Mouse (Mus musculus) spleen, adult 2 months (tissue): ENCODE results near the gene Klri1. TPM values are rescaled to one million over a fixed set of nuclear protein-coding genes. Genes with fewer than 3 reads are reported as not detected.
A peak's percentile ranks its signal among the peaks of the same experiment; 100 is the strongest.

Experiments used
- DNase-seq, 2 experiments: peaks; one replicate each; pipeline versions ENCODE4 v3.0.0 to v3.0.0-alpha.2; 2012 to 2021; ENCODE audit warnings: low spot score in 2 of 2, low read depth in 1 of 2
- H3K27ac ChIP-seq: fragments of 200-500 bp; 2 replicates; pipeline ENCODE4 v1.5.1; 2012; ENCODE audit warnings: low read length, inconsistent platforms; ENCODE audit not compliant: insufficient read depth
- H3K27me3 ChIP-seq: fragments of 200-500 bp; 2 replicates; pipeline ENCODE4 v1.6.1; 2012; ENCODE audit warnings: mild to moderate bottlenecking, moderate library complexity, low read length, inconsistent platforms; ENCODE audit not compliant: control insufficient read depth, insufficient read depth
- H3K36me3 ChIP-seq: fragments of 200-500 bp; 2 replicates; pipeline ENCODE4 v1.6.1; 2012; ENCODE audit warnings: mild to moderate bottlenecking, low read length, inconsistent platforms; ENCODE audit not compliant: control insufficient read depth, insufficient read depth
- H3K4me1 ChIP-seq: fragments of 200-500 bp; 2 replicates; pipeline ENCODE4 v1.6.1; 2011; ENCODE audit warnings: inconsistent platforms; ENCODE audit not compliant: control insufficient read depth, insufficient read depth, insufficient read length
- H3K4me3 ChIP-seq: fragments of 200-500 bp; 2 replicates; pipeline ENCODE4 v1.5.1; 2011; ENCODE audit warnings: mild to moderate bottlenecking, inconsistent platforms; ENCODE audit not compliant: insufficient read depth, insufficient read length; ENCODE audit errors: extremely low read depth
- CTCF ChIP-seq: fragments of 200-500 bp; IDR thresholded peaks from 2 replicates; pipeline ENCODE4 v1.5.1; 2011; ENCODE audit warnings: mild to moderate bottlenecking, inconsistent platforms; ENCODE audit not compliant: insufficient read depth, insufficient read length, insufficient replicate concordance; ENCODE audit errors: extremely low read depth
- POLR2A ChIP-seq: fragments of 200-500 bp; IDR thresholded peaks from 2 replicates; pipeline ENCODE4 v1.6.1; 2011; ENCODE audit warnings: low read depth, low read length, inconsistent platforms
- WGBS: fragments of 180-500 bp; shearing (Covaris S2); methylation state at CpG from one replicate; pipeline ENCODE4 v1.1.7; 2018; 5-methylcytosine and 5-hydroxymethylcytosine counted together
- polyA plus RNA-seq: library from polyadenylated mRNA; depleted of rRNA; stranded (reverse); fragments of >200 nt; gene quantifications from 2 replicates; pipeline ENCODE4 v1.2.3, GENCODE M21; 2012; rRNA removed

Klri1 gene
- polyA plus RNA-seq, result 0.53 and 0.74 TPM in 2 replicates

DNA sequence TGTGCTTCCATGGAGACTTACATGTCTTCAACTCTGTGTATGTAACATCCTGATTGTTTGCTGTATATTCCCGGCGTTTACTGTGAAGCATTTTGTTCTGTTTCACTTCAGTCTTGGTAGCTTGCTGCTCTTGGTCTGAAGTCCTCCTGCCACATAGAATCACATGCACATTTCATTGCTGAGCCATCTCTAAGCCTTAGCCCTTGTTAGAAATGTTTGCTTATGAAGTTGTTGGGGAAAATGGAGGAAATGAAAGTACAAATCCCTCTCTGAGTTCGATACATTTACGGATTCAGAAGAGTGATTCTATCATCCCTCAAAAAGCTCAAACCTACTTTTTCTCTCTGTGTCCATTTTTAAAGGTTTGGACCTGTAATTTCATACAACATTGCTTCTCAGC lies at the start of gene Klri1:
Gene Klri1 (minus strand): TSS at position 101 of the 400 bp plus-strand sequence.
- WGBS, result 82% methylated on average over 4 of the region's 4 CpGs
- Histone ChIP-seq H3K27ac (no peak within 1 kb of the TSS), H3K4me3 (no peak within 1 kb of the TSS), H3K27me3 (no peaks in the 10 kb centered on the region), H3K36me3 (no peaks in the 10 kb centered on the region), H3K4me1 (no peaks in the 10 kb centered on the region)
- no peak for TF ChIP-seq POLR2A
- TF ChIP-seq CTCF, result no peak
- no peak for DNase-seq

DNA sequence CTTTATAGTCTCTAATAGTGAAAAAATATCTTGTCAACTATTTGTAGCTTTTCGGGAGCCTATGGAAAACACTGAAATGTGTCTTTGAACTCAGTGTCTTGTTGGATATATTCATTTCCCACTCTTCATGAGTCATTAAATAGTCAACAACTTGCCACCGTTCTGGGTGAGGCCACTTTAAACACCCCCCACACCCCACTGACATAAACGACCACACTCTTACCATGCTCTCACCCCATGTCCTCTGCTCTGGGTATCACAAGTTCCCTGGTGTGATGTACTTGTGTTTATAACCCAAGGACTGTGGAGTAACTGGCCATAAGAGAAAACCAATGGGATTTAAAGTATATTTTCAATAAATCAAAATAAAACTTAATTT lies 30.7 kb upstream of the Klri1 start:
- peak in 1 of 2 experiments; percentile 26 for DNase-seq
- Histone ChIP-seq H3K27me3 (no peaks in the 10 kb centered on the region), H3K27ac (no peak overlapping the region), H3K36me3 (no peaks in the 10 kb centered on the region), H3K4me1 (no peaks in the 10 kb centered on the region), H3K4me3 (no peak overlapping the region)
- WGBS, result 55% methylated on average over 3 of the region's 3 CpGs
- TF ChIP-seq CTCF (no peak), POLR2A (no peak)

DNA sequence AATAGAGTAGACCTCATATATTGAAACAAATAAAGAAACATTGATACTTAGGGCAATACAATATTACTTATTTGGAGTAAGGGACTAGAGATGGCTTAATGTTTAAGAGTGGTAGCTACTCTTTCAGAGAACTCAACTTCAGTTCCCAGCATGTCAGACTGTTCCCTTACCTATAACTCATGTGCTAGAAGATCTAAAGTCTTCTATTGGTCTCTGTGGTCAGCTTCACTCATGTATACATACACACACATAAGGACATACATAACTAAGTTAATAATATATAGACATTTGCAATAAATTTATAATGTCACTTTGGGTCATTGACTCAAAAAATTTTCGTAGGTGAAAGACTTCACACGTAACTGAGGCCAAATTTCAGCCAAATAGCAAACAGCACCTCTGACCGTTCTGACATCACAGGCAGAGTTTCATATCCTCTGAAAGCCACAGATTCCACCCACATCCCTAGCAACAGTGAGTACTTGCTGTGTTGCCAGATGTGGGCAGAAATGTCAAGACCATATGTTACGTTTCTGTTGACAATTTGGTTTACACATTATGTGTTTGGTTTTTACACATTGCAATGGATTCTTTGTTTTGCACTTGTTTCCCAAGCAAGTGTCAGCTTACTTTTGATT lies 30.2 kb upstream of the Klri1 start:
- no peaks in the 10 kb centered on the region for H3K27me3 ChIP-seq
- H3K4me3 ChIP-seq, result no peak overlapping the region
- peak; percentile 4 to 63 for DNase-seq
- 11% methylated on average over 4 of the region's 4 CpGs for WGBS
- TF ChIP-seq POLR2A (no peak), CTCF (no peak)
- H3K36me3 ChIP-seq, result no peaks in the 10 kb centered on the region
- no peak overlapping the region for H3K27ac ChIP-seq
- no peaks in the 10 kb centered on the region for H3K4me1 ChIP-seq

DNA sequence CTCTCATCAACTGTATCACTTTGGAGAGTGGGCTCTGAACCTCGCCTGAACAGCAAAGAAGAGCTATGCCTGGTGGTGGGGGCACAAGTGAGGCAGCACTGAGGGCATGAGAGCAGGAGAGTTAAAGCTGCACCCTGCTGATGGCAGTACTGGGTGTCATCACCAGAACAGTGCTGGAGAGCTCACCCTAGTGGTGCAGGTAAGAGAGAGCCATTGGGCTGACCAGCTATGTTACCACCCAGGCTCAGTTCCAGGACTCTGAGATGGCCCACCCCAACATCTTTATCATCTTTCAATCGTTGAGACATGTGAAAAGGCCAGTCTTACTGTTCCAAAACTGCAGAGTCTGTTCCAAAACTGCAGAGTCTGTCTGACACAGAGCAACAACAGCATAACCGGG lies 29.2 kb upstream of the Klri1 start:
- 0 out of 2 replicates have a peak, but pooled peaks have one; percentile 4 for TF ChIP-seq CTCF
- TF ChIP-seq POLR2A, result no peak
- Histone ChIP-seq H3K36me3 (no peaks in the 10 kb centered on the region), H3K4me1 (no peaks in the 10 kb centered on the region), H3K27me3 (no peaks in the 10 kb centered on the region), H3K27ac (no peak overlapping the region), H3K4me3 (no peak overlapping the region)
- 84% methylated on average over 3 of the region's 3 CpGs for WGBS
- peak in 1 of 2 experiments; percentile 5 for DNase-seq

DNA sequence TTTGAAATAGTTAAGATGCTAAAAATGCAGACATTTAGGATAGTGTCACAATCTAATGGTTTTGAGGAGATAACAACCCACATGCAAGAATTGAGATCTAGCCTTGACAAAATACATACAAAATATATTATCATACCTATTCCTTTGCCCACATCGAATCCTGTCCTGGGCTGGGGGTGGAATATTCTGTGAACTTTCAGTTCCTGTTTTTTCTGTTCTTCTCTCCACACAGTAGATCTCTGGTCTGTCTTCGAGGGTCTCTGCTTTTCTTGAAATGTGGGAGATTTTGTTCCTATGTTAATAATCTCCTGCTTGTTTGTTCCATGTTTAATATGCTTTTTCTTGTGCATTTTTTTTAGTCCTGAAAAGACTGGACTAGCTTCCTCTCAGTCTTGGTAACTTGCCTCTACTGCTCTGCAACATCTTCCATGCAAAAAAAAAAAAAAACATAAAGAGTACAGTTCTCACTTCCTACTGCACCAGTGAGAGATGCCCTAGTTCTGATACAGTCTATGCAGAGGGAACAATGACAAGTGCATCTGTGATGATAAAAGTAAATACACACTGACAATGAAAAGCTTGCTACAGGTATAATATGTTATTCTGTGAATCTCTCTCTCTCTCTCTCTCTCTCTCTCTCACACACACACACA lies 23.3 kb upstream of the Klri1 start, which contains the start of gene Klri2:
Gene Klri2 (minus strand): TSS at position 416 of the 653 bp plus-strand sequence.
- H3K4me1 ChIP-seq, result no peaks in the 10 kb centered on the region
- no peak within 1 kb of the TSS for H3K4me3 ChIP-seq
- H3K36me3 ChIP-seq, result no peaks in the 10 kb centered on the region
- H3K27ac ChIP-seq, result no peak within 1 kb of the TSS
- 3% methylated on average over 2 of the region's 2 CpGs for WGBS
- no peak for TF ChIP-seq CTCF
- no peak for TF ChIP-seq POLR2A
- no peaks in the 10 kb centered on the region for H3K27me3 ChIP-seq
- DNase-seq, result no peak

DNA sequence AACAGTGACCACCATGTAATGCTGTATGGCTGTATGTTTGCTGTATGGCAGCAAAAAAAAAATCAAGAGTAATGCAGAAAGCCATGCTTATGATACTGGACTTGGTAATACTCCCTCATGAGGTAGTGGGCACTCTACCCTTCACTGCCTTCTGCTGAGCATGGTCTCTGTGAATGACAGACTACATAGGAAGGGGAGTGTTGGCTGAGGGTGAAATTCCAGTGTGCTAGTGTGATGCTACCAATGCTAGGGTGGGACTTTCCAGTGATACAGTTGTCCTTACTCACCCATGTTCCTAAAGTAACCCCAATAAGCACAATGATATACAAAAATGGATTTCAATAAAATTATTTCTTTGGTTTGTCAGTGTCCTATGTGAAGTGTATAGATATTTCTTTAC lies 19.5 kb upstream of the Klri1 start:
- no peak for TF ChIP-seq POLR2A
- no peak for TF ChIP-seq CTCF
- no peaks in the 10 kb centered on the region for H3K36me3 ChIP-seq
- no peaks in the 10 kb centered on the region for H3K4me1 ChIP-seq
- no peak overlapping the region; the same call in 1 of the 2 replicates for H3K27ac ChIP-seq
- H3K4me3 ChIP-seq, result no peak overlapping the region
- DNase-seq, result no peak
- H3K27me3 ChIP-seq, result no peaks in the 10 kb centered on the region

DNA sequence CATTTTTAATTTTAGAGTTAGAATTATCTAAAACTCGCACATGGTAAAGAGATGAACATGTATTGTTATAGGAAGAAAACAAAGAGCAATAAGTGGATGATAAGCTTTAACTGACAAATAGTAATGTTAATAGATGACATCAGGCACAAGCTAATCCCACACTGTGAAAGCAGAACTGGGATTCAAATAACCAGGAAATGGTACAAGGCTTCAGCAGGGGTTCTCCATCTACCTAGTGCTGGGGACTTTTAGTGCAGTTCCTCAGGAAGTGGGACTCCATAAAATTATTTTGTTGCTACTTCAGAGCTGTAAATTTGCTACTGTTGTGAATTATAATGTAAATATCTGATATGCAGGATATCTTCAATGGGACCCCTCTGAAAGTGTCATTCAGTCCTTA lies 10.3 kb upstream of the Klri1 start:
- no peak overlapping the region for H3K4me3 ChIP-seq
- no peak for DNase-seq
- WGBS, result 93% methylated on average over 1 of the region's 1 CpGs
- no peak for TF ChIP-seq CTCF
- no peak for TF ChIP-seq POLR2A
- H3K27ac ChIP-seq, result no peak overlapping the region
- H3K4me1 ChIP-seq, result no peaks in the 10 kb centered on the region
- H3K36me3 ChIP-seq, result no peaks in the 10 kb centered on the region
- no peaks in the 10 kb centered on the region for H3K27me3 ChIP-seq
